Mouse (Mus musculus): Measurements from ENCODE around the gene Zfp281.

Gene Zfp281

GRCm38 (mm10) chr1:136613300-136613751 is 11.4 kb upstream of the Zfp281 start:
- DNase-seq (ENCODE audit: extremely low read depth, low read depth), result no peak

GRCm38 (mm10) chr1:136614748-136615440 is 9.8 kb upstream of the Zfp281 start:
- DNase-seq (ENCODE audit: extremely low read depth, low read depth), result no peak

GRCm38 (mm10) chr1:136617163-136617788 is 7.4 kb upstream of the Zfp281 start:
- DNase-seq (ENCODE audit: extremely low read depth, low read depth), result no peak

- DNase-seq (ENCODE audit: extremely low read depth, low read depth), result no peak
Observed at GRCm38 (mm10) chr1:136618570-136618969, 6.1 kb upstream of the Zfp281 start.

GRCm38 (mm10) chr1:136625019-136625895 is 556 bp downstream of the Zfp281 start:
- no peak for DNase-seq (ENCODE audit: extremely low read depth, low read depth)

GRCm38 (mm10) chr1:136626141-136626540 is 1.4 kb downstream of the Zfp281 start:
- no peak for DNase-seq (ENCODE audit: extremely low read depth, low read depth)

- DNase-seq (ENCODE audit: extremely low read depth, low read depth), result no peak
Observed at GRCm38 (mm10) chr1:136626756-136627155, 2.1 kb downstream of the Zfp281 start.

GRCm38 (mm10) chr1:136627591-136627990 is 2.9 kb downstream of the Zfp281 start:
- DNase-seq (ENCODE audit: extremely low read depth, low read depth), result no peak

- no peak for DNase-seq (ENCODE audit: extremely low read depth, low read depth)
Observed at GRCm38 (mm10) chr1:136632891-136633290, 8.2 kb downstream of the Zfp281 start.

- peak; percentile 56 for DNase-seq (ENCODE audit: extremely low read depth, low read depth)
Observed at GRCm38 (mm10) chr1:136635644-136636043, 10.9 kb downstream of the Zfp281 start.

GRCm38 (mm10) chr1:136636946-136637345 is 12.2 kb downstream of the Zfp281 start:
- no peak for DNase-seq (ENCODE audit: extremely low read depth, low read depth)

- DNase-seq (ENCODE audit: extremely low read depth, low read depth), result no peak
Observed at GRCm38 (mm10) chr1:136637696-136638095, 13.0 kb downstream of the Zfp281 start.

- DNase-seq (ENCODE audit: extremely low read depth, low read depth), result no peak
Observed at GRCm38 (mm10) chr1:136638211-136638610, 13.5 kb downstream of the Zfp281 start.

GRCm38 (mm10) chr1:136638699-136639098 is 14.0 kb downstream of the Zfp281 start:
- no peak for DNase-seq (ENCODE audit: extremely low read depth, low read depth)

GRCm38 (mm10) chr1:136639221-136639620 is 14.5 kb downstream of the Zfp281 start:
- DNase-seq (ENCODE audit: extremely low read depth, low read depth), result peak; percentile 73

GRCm38 (mm10) chr1:136642701-136643100 is 18.0 kb downstream of the Zfp281 start:
- no peak for DNase-seq (ENCODE audit: extremely low read depth, low read depth)

- no peak for DNase-seq (ENCODE audit: extremely low read depth, low read depth)
Observed at GRCm38 (mm10) chr1:136644486-136644885, 19.8 kb downstream of the Zfp281 start.

- DNase-seq (ENCODE audit: extremely low read depth, low read depth), result no peak
Observed at GRCm38 (mm10) chr1:136645849-136646625, 21.3 kb downstream of the Zfp281 start.

GRCm38 (mm10) chr1:136652066-136652465 is 27.4 kb downstream of the Zfp281 start:
- no peak for DNase-seq (ENCODE audit: extremely low read depth, low read depth)

GRCm38 (mm10) chr1:136653526-136653925 is 28.8 kb downstream of the Zfp281 start:
- no peak for DNase-seq (ENCODE audit: extremely low read depth, low read depth)

GRCm38 (mm10) chr1:136654385-136654784 is 29.7 kb downstream of the Zfp281 start:
- no peak for DNase-seq (ENCODE audit: extremely low read depth, low read depth)
